Mouse (Mus musculus): ENCODE results near the gene Tbx10. TPM values are rescaled to one million over a fixed set of nuclear protein-coding genes. Genes with fewer than 3 reads are reported as not detected.
A peak's percentile ranks its signal among the peaks of the same experiment; 100 is the strongest.

Tbx10 gene
- polyA plus RNA-seq, 1 experiment from 2014 or later: not detected

- no peak for TF ChIP-seq EP300 (optimal IDR thresholded peaks at IDR 0.05)
- no peak for TF ChIP-seq CTCF (IDR thresholded peaks at IDR 0.05; ENCODE audit: low read depth)
- H3K36me3 ChIP-seq (ENCODE audit: control insufficient read depth, insufficient read depth, low read length): peaks cover 9% of the 10 kb centered on the region; the same call in 1 of the 2 replicates
- H3K27me3 ChIP-seq (ENCODE audit: control insufficient read depth, insufficient read depth, low read length): no peaks in the 10 kb centered on the region
- DNase-seq (ENCODE audit: low spot score): no peak
- H3K4me3 ChIP-seq (ENCODE audit: low read depth, low read length): no peak overlapping the region
- no peaks in the 10 kb centered on the region for H3K9me3 ChIP-seq (ENCODE audit: control insufficient read depth, low read length)
- peaks cover 3% of the 10 kb centered on the region; the same call in 1 of the 2 replicates for H3K4me1 ChIP-seq (replicated peaks; ENCODE audit: control insufficient read depth, insufficient read depth)
- WGBS: 94% methylated on average over 8 of the region's 8 CpGs
- H3K4me2 ChIP-seq (replicated peaks; ENCODE audit: low read depth): no peak overlapping the region
- H3K27ac ChIP-seq (replicated peaks): no peak overlapping the region
- ATAC-seq (ENCODE audit: low FRiP score, low TSS enrichment): no peak
- no peak overlapping the region for H3K9ac ChIP-seq (ENCODE audit: low read length)
These were observed 13.4 kb downstream of the Tbx10 start for GRCm38 (mm10) chr19:4005971-4006370.

- 94% methylated on average over 5 of the region's 5 CpGs for WGBS
- ATAC-seq (ENCODE audit: low FRiP score, low TSS enrichment) (no peak), DNase-seq (ENCODE audit: low spot score) (no peak)
- TF ChIP-seq EP300 (optimal IDR thresholded peaks at IDR 0.05): no peak
- no peak for TF ChIP-seq CTCF (IDR thresholded peaks at IDR 0.05; ENCODE audit: low read depth)
- Histone ChIP-seq H3K36me3 (ENCODE audit: control insufficient read depth, insufficient read depth, low read length) (peaks cover 6% of the 10 kb centered on the region; the same call in 1 of the 2 replicates), H3K4me3 (ENCODE audit: low read depth, low read length) (no peak overlapping the region), H3K27me3 (ENCODE audit: control insufficient read depth, insufficient read depth, low read length) (no peaks in the 10 kb centered on the region), H3K4me2 (replicated peaks; ENCODE audit: low read depth) (no peak overlapping the region), H3K4me1 (replicated peaks; ENCODE audit: control insufficient read depth, insufficient read depth) (no peaks in the 10 kb centered on the region; the same call in 1 of the 2 replicates), H3K27ac (replicated peaks) (no peak overlapping the region), H3K9ac (ENCODE audit: low read length) (no peak overlapping the region), H3K9me3 (ENCODE audit: control insufficient read depth, low read length) (no peaks in the 10 kb centered on the region)
These were observed 18.5 kb downstream of the Tbx10 start for GRCm38 (mm10) chr19:4011086-4011485.

GRCm38 (mm10) chr19:4012432-4013022 lies 20.0 kb downstream of the Tbx10 start, which contains the start of gene Ndufv1:
Ndufv1 (minus strand) TSS chr19:4012806.
- Histone ChIP-seq H3K27me3 (ENCODE audit: control insufficient read depth, insufficient read depth, low read length) (no peaks in the 10 kb centered on the region), H3K4me3 (ENCODE audit: low read depth, low read length) (peak within 1 kb of the TSS; percentile 81), H3K9ac (ENCODE audit: low read length) (peak within 1 kb of the TSS; percentile 80), H3K27ac (replicated peaks) (peak within 1 kb of the TSS; percentile 65), H3K36me3 (ENCODE audit: control insufficient read depth, insufficient read depth, low read length) (no peaks in the 10 kb centered on the region), H3K9me3 (ENCODE audit: control insufficient read depth, low read length) (no peaks in the 10 kb centered on the region), H3K4me2 (replicated peaks; ENCODE audit: low read depth) (peak within 1 kb of the TSS; percentile 68), H3K4me1 (replicated peaks; ENCODE audit: control insufficient read depth, insufficient read depth) (no peaks in the 10 kb centered on the region; the same call in 1 of the 2 replicates)
- DNase-seq (ENCODE audit: low spot score): peak; percentile 98
- TF ChIP-seq EP300 (optimal IDR thresholded peaks at IDR 0.05) (no peak), CTCF (IDR thresholded peaks at IDR 0.05; ENCODE audit: low read depth) (peak; percentile 96)
- ATAC-seq (ENCODE audit: low FRiP score, low TSS enrichment): peak; percentile 99
- WGBS: 0% methylated on average over 45 of the region's 45 CpGs

DNA sequence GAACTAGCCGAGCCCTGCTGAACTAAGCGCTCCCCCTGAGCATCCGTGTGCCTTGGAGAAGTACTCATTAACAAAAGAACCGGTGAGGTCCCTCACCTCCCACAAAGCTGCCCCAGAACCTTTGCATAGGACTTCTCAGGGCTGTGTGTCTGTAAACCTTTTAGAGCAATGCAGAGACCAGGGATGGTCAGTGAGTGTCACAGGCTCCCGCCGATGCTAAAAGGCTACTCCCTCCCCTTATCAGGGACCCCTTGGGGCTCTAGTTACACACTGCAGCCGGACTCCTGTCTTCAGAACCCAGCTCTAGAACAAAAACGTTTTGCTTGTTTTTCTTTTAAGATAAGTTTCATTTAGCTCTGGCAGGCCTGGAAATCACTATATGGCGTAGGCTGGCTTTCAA lies 20.5 kb downstream of the Tbx10 start:
- Histone ChIP-seq H3K4me3 (ENCODE audit: low read depth, low read length) (peak overlapping the region; percentile 81), H3K4me1 (replicated peaks; ENCODE audit: control insufficient read depth, insufficient read depth) (no peaks in the 10 kb centered on the region; the same call in 1 of the 2 replicates), H3K27me3 (ENCODE audit: control insufficient read depth, insufficient read depth, low read length) (no peaks in the 10 kb centered on the region), H3K9ac (ENCODE audit: low read length) (peak overlapping the region; percentile 55; the same call in 1 of the 2 replicates), H3K27ac (replicated peaks) (0 out of 2 replicates have a peak overlapping the region, but pooled peaks have one; percentile 35), H3K4me2 (replicated peaks; ENCODE audit: low read depth) (peak overlapping the region; percentile 50), H3K36me3 (ENCODE audit: control insufficient read depth, insufficient read depth, low read length) (no peaks in the 10 kb centered on the region), H3K9me3 (ENCODE audit: control insufficient read depth, low read length) (no peaks in the 10 kb centered on the region)
- WGBS: 11% methylated on average over 9 of the region's 9 CpGs
- DNase-seq (ENCODE audit: low spot score) (no peak), ATAC-seq (ENCODE audit: low FRiP score, low TSS enrichment) (no peak)
- TF ChIP-seq EP300 (optimal IDR thresholded peaks at IDR 0.05): no peak
- no peak for TF ChIP-seq CTCF (IDR thresholded peaks at IDR 0.05; ENCODE audit: low read depth)

DNA sequence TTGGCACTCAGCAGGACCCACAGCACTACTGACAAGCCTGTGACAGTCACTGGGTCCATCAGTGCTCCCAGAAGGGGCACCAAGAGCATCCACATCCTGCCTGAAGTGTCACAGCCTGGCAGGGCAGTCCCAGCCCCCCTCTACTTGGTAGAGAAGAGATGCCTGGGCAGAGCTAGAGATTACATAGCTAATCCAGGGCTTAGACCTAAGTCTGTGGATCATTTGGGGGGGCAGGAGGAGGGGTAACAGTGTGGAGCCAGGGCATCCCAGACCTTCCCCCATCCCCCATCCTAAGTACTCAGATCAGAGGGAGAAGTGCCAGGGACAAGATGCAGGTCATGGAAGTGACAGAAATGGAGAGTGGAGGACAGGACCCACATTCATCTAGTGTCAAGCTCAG lies 22.2 kb downstream of the Tbx10 start:
- Histone ChIP-seq H3K4me2 (replicated peaks; ENCODE audit: low read depth) (no peak overlapping the region), H3K9ac (ENCODE audit: low read length) (no peak overlapping the region), H3K36me3 (ENCODE audit: control insufficient read depth, insufficient read depth, low read length) (no peaks in the 10 kb centered on the region), H3K9me3 (ENCODE audit: control insufficient read depth, low read length) (no peaks in the 10 kb centered on the region), H3K27me3 (ENCODE audit: control insufficient read depth, insufficient read depth, low read length) (no peaks in the 10 kb centered on the region), H3K4me3 (ENCODE audit: low read depth, low read length) (no peak overlapping the region), H3K4me1 (replicated peaks; ENCODE audit: control insufficient read depth, insufficient read depth) (no peaks in the 10 kb centered on the region; the same call in 1 of the 2 replicates), H3K27ac (replicated peaks) (no peak overlapping the region)
- ATAC-seq (ENCODE audit: low FRiP score, low TSS enrichment) (no peak), DNase-seq (ENCODE audit: low spot score) (no peak)
- no peak for TF ChIP-seq CTCF (IDR thresholded peaks at IDR 0.05; ENCODE audit: low read depth)
- TF ChIP-seq EP300 (optimal IDR thresholded peaks at IDR 0.05): no peak

- no peak overlapping the region for H3K4me3 ChIP-seq (ENCODE audit: low read depth, low read length)
- DNase-seq (ENCODE audit: low spot score) (no peak), ATAC-seq (ENCODE audit: low FRiP score, low TSS enrichment) (no peak)
- TF ChIP-seq CTCF (IDR thresholded peaks at IDR 0.05; ENCODE audit: low read depth): no peak
- no peak for TF ChIP-seq EP300 (optimal IDR thresholded peaks at IDR 0.05)
- H3K4me2 ChIP-seq (replicated peaks; ENCODE audit: low read depth): no peak overlapping the region
- H3K4me1 ChIP-seq (replicated peaks; ENCODE audit: control insufficient read depth, insufficient read depth): no peaks in the 10 kb centered on the region; the same call in 1 of the 2 replicates
- no peaks in the 10 kb centered on the region for H3K27me3 ChIP-seq (ENCODE audit: control insufficient read depth, insufficient read depth, low read length)
- no peak overlapping the region for H3K9ac ChIP-seq (ENCODE audit: low read length)
- no peaks in the 10 kb centered on the region for H3K36me3 ChIP-seq (ENCODE audit: control insufficient read depth, insufficient read depth, low read length)
- 65% methylated on average over 5 of the region's 5 CpGs for WGBS
- H3K27ac ChIP-seq (replicated peaks): no peak overlapping the region
- H3K9me3 ChIP-seq (ENCODE audit: control insufficient read depth, low read length): no peaks in the 10 kb centered on the region
These were observed 23.1 kb downstream of the Tbx10 start for GRCm38 (mm10) chr19:4015635-4016034.

Data from stomach, postnatal 0 days (tissue).